Mouse (Mus musculus) stomach, postnatal 0 days (tissue): ENCODE measurements at regions not wholly inside any gene's neighbourhood (a gene's known extent, or its start where the extent isn't known, plus 50 kb on each side); places are given as distances from the start of the nearest gene placed in this dataset.

Experiments
- CTCF ChIP-seq: IDR thresholded peaks from 2 replicates; pipeline ENCODE4 v1.5.1; 2016; ENCODE audit warnings: antibody characterized with exemption, low read depth, mild to moderate bottlenecking, moderate library complexity
- EP300 ChIP-seq: optimal IDR thresholded peaks from 2 replicates; pipeline ENCODE3; 2016; ENCODE audit warnings: antibody characterized with exemption

DNA sequence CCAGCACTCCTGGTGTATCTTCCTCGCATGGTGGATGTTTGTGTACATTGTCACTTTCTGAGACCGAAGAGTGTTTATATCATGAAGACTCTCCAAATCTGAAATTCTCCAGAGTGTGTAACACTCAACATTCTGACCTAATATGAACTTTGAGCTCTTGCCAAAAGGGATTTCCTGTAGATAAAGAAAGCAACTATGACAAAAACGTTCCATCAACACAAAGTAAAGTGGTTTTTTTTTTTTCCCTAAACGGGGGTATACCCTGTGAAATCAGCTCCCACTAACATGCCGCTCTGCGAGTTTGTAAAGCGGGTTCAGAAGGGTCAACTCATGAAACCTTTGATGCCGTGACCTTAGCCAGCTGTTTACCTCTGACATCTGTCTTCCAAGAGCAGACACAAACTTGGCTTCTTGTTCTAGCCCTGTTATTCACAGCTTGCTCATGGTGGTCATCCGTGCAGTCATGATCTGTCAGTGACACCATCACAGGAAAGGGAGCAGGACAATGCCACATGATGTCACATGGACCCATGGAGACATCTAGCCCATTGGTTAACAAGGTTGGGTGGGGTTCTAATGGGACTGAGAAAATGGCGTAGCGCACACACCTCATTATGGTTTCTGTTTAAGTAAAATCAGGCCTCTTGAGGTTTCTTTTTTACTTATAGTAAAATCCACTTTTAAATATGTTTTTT lies 122.9 kb upstream of the Cmc1 start:
- TF ChIP-seq CTCF (no peak), EP300 (no peak)
